Mouse (Mus musculus): ENCODE measurements around the gene Pygb. TPM values are rescaled to one million over a fixed set of nuclear protein-coding genes. Genes with fewer than 3 reads are reported as not detected.

Pygb gene
- polyA plus RNA-seq, 1 experiment from 2014 or later, result 62.2 TPM

- no peak overlapping the region for H3K27ac ChIP-seq (replicated peaks; ENCODE audit: low read depth, low read length)
- no peaks in the 10 kb centered on the region for H3K27me3 ChIP-seq (ENCODE audit: control insufficient read depth, insufficient read depth, low read length)
- no peak overlapping the region for H3K4me2 ChIP-seq (ENCODE audit: low read length)
- H3K9me3 ChIP-seq (ENCODE audit: control insufficient read depth, low read length), result no peaks in the 10 kb centered on the region
- WGBS, result 84% methylated on average over 2 of the region's 2 CpGs
- H3K36me3 ChIP-seq (ENCODE audit: control insufficient read depth, insufficient read depth, low read length), result no peaks in the 10 kb centered on the region
- H3K4me1 ChIP-seq (ENCODE audit: control insufficient read depth, insufficient read depth, low read length), result peaks cover 6% of the 10 kb centered on the region
- no peak overlapping the region for H3K4me3 ChIP-seq (replicated peaks; ENCODE audit: low read depth, low read length)
- ATAC-seq (ENCODE audit: low FRiP score, low TSS enrichment), result no peak
- DNase-seq, result no peak
- no peak overlapping the region for H3K9ac ChIP-seq (replicated peaks; ENCODE audit: low read length)
Observed at GRCm38 (mm10) chr2:150782801-150783200, 3.7 kb upstream of the Pygb start.

- peaks cover 2% of the 10 kb centered on the region for H3K36me3 ChIP-seq (ENCODE audit: control insufficient read depth, insufficient read depth, low read length)
- H3K27ac ChIP-seq (replicated peaks; ENCODE audit: low read depth, low read length), result 0 out of 2 replicates have a peak overlapping the region, but pooled peaks have one; percentile 26
- no peaks in the 10 kb centered on the region for H3K9me3 ChIP-seq (ENCODE audit: control insufficient read depth, low read length)
- peak; percentile 53 for ATAC-seq (ENCODE audit: low FRiP score, low TSS enrichment)
- DNase-seq, result peak; percentile 57
- H3K9ac ChIP-seq (replicated peaks; ENCODE audit: low read length), result peak overlapping the region; percentile 70
- peak overlapping the region; percentile 77 for H3K4me3 ChIP-seq (replicated peaks; ENCODE audit: low read depth, low read length)
- WGBS, result under 1% methylated on average over 23 of the region's 23 CpGs
- peak overlapping the region; percentile 92 for H3K4me2 ChIP-seq (ENCODE audit: low read length)
- H3K4me1 ChIP-seq (ENCODE audit: control insufficient read depth, insufficient read depth, low read length), result peaks cover 17% of the 10 kb centered on the region
- H3K27me3 ChIP-seq (ENCODE audit: control insufficient read depth, insufficient read depth, low read length), result no peaks in the 10 kb centered on the region
Observed at GRCm38 (mm10) chr2:150787234-150787771, 768 bp downstream of the Pygb start.

GRCm38 (mm10) chr2:150788768-150789550 lies 2.4 kb downstream of the Pygb start:
- no peak overlapping the region for H3K4me3 ChIP-seq (replicated peaks; ENCODE audit: low read depth, low read length)
- 67% methylated on average over 4 of the region's 4 CpGs for WGBS
- H3K27ac ChIP-seq (replicated peaks; ENCODE audit: low read depth, low read length), result 0 out of 2 replicates have a peak overlapping the region, but pooled peaks have one; percentile 37
- no peaks in the 10 kb centered on the region for H3K27me3 ChIP-seq (ENCODE audit: control insufficient read depth, insufficient read depth, low read length)
- H3K4me1 ChIP-seq (ENCODE audit: control insufficient read depth, insufficient read depth, low read length), result peaks cover 17% of the 10 kb centered on the region
- peaks cover 10% of the 10 kb centered on the region for H3K36me3 ChIP-seq (ENCODE audit: control insufficient read depth, insufficient read depth, low read length)
- ATAC-seq (ENCODE audit: low FRiP score, low TSS enrichment), result no peak
- H3K9me3 ChIP-seq (ENCODE audit: control insufficient read depth, low read length), result no peaks in the 10 kb centered on the region
- peak; percentile 79 for DNase-seq
- peak overlapping the region; percentile 32 for H3K4me2 ChIP-seq (ENCODE audit: low read length)
- no peak overlapping the region for H3K9ac ChIP-seq (replicated peaks; ENCODE audit: low read length)

GRCm38 (mm10) chr2:150793320-150793719 lies 6.8 kb downstream of the Pygb start:
- Histone ChIP-seq H3K9me3 (ENCODE audit: control insufficient read depth, low read length) (no peaks in the 10 kb centered on the region), H3K4me1 (ENCODE audit: control insufficient read depth, insufficient read depth, low read length) (peaks cover 6% of the 10 kb centered on the region; the same call in 1 of the 2 replicates), H3K36me3 (ENCODE audit: control insufficient read depth, insufficient read depth, low read length) (peaks cover 33% of the 10 kb centered on the region), H3K27me3 (ENCODE audit: control insufficient read depth, insufficient read depth, low read length) (no peaks in the 10 kb centered on the region), H3K4me3 (replicated peaks; ENCODE audit: low read depth, low read length) (no peak overlapping the region), H3K9ac (replicated peaks; ENCODE audit: low read length) (no peak overlapping the region), H3K4me2 (ENCODE audit: low read length) (no peak overlapping the region), H3K27ac (replicated peaks; ENCODE audit: low read depth, low read length) (no peak overlapping the region)
- DNase-seq (no peak), ATAC-seq (ENCODE audit: low FRiP score, low TSS enrichment) (no peak)
- 90% methylated on average over 4 of the region's 4 CpGs for WGBS

GRCm38 (mm10) chr2:150798084-150798483 lies 11.5 kb downstream of the Pygb start:
- Histone ChIP-seq H3K4me2 (ENCODE audit: low read length) (no peak overlapping the region), H3K9me3 (ENCODE audit: control insufficient read depth, low read length) (no peaks in the 10 kb centered on the region), H3K4me3 (replicated peaks; ENCODE audit: low read depth, low read length) (no peak overlapping the region), H3K27me3 (ENCODE audit: control insufficient read depth, insufficient read depth, low read length) (no peaks in the 10 kb centered on the region), H3K9ac (replicated peaks; ENCODE audit: low read length) (no peak overlapping the region), H3K36me3 (ENCODE audit: control insufficient read depth, insufficient read depth, low read length) (peaks cover 43% of the 10 kb centered on the region), H3K4me1 (ENCODE audit: control insufficient read depth, insufficient read depth, low read length) (no peaks in the 10 kb centered on the region), H3K27ac (replicated peaks; ENCODE audit: low read depth, low read length) (no peak overlapping the region)
- ATAC-seq (ENCODE audit: low FRiP score, low TSS enrichment) (no peak), DNase-seq (no peak)
- WGBS, result 89% methylated on average over 7 of the region's 7 CpGs

- 96% methylated on average over 5 of the region's 5 CpGs for WGBS
- no peak for ATAC-seq (ENCODE audit: low FRiP score, low TSS enrichment)
- H3K9me3 ChIP-seq (ENCODE audit: control insufficient read depth, low read length), result no peaks in the 10 kb centered on the region
- H3K4me3 ChIP-seq (replicated peaks; ENCODE audit: low read depth, low read length), result no peak overlapping the region
- no peak for DNase-seq
- H3K36me3 ChIP-seq (ENCODE audit: control insufficient read depth, insufficient read depth, low read length), result peaks cover 42% of the 10 kb centered on the region
- no peak overlapping the region for H3K27ac ChIP-seq (replicated peaks; ENCODE audit: low read depth, low read length)
- H3K4me1 ChIP-seq (ENCODE audit: control insufficient read depth, insufficient read depth, low read length), result no peaks in the 10 kb centered on the region
- H3K4me2 ChIP-seq (ENCODE audit: low read length), result no peak overlapping the region
- H3K27me3 ChIP-seq (ENCODE audit: control insufficient read depth, insufficient read depth, low read length), result no peaks in the 10 kb centered on the region
- H3K9ac ChIP-seq (replicated peaks; ENCODE audit: low read length), result no peak overlapping the region
Observed at GRCm38 (mm10) chr2:150800616-150801015, 14.1 kb downstream of the Pygb start.

GRCm38 (mm10) chr2:150803035-150803434 lies 16.5 kb downstream of the Pygb start:
- H3K4me2 ChIP-seq (ENCODE audit: low read length), result no peak overlapping the region
- no peak for ATAC-seq (ENCODE audit: low FRiP score, low TSS enrichment)
- H3K9me3 ChIP-seq (ENCODE audit: control insufficient read depth, low read length), result no peaks in the 10 kb centered on the region
- H3K27ac ChIP-seq (replicated peaks; ENCODE audit: low read depth, low read length), result no peak overlapping the region
- peaks cover 47% of the 10 kb centered on the region for H3K36me3 ChIP-seq (ENCODE audit: control insufficient read depth, insufficient read depth, low read length)
- H3K9ac ChIP-seq (replicated peaks; ENCODE audit: low read length), result no peak overlapping the region
- DNase-seq, result peak; percentile 52
- no peaks in the 10 kb centered on the region for H3K27me3 ChIP-seq (ENCODE audit: control insufficient read depth, insufficient read depth, low read length)
- H3K4me3 ChIP-seq (replicated peaks; ENCODE audit: low read depth, low read length), result no peak overlapping the region
- no peaks in the 10 kb centered on the region for H3K4me1 ChIP-seq (ENCODE audit: control insufficient read depth, insufficient read depth, low read length)
- WGBS, result 98% methylated on average over 1 of the region's 1 CpGs

- ATAC-seq (ENCODE audit: low FRiP score, low TSS enrichment) (no peak), DNase-seq (peak; percentile 40)
- H3K9me3 ChIP-seq (ENCODE audit: control insufficient read depth, low read length), result no peaks in the 10 kb centered on the region
- no peaks in the 10 kb centered on the region for H3K27me3 ChIP-seq (ENCODE audit: control insufficient read depth, insufficient read depth, low read length)
- H3K4me2 ChIP-seq (ENCODE audit: low read length), result no peak overlapping the region
- H3K27ac ChIP-seq (replicated peaks; ENCODE audit: low read depth, low read length), result no peak overlapping the region
- H3K4me3 ChIP-seq (replicated peaks; ENCODE audit: low read depth, low read length), result no peak overlapping the region
- no peak overlapping the region for H3K9ac ChIP-seq (replicated peaks; ENCODE audit: low read length)
- 65% methylated on average over 6 of the region's 6 CpGs for WGBS
- H3K4me1 ChIP-seq (ENCODE audit: control insufficient read depth, insufficient read depth, low read length), result no peaks in the 10 kb centered on the region
- peaks cover 70% of the 10 kb centered on the region for H3K36me3 ChIP-seq (ENCODE audit: control insufficient read depth, insufficient read depth, low read length)
Observed at GRCm38 (mm10) chr2:150808381-150808780, 21.8 kb downstream of the Pygb start.

GRCm38 (mm10) chr2:150808812-150809211 lies 22.3 kb downstream of the Pygb start:
- ATAC-seq (ENCODE audit: low FRiP score, low TSS enrichment), result no peak
- no peaks in the 10 kb centered on the region for H3K4me1 ChIP-seq (ENCODE audit: control insufficient read depth, insufficient read depth, low read length)

More at GRCm38 (mm10) chr2:150808812-150809211, 22.3 kb downstream of the Pygb start:
- 90% methylated on average over 6 of the region's 6 CpGs for WGBS
- H3K9ac ChIP-seq (replicated peaks; ENCODE audit: low read length), result no peak overlapping the region
- no peak overlapping the region for H3K27ac ChIP-seq (replicated peaks; ENCODE audit: low read depth, low read length)
- H3K4me2 ChIP-seq (ENCODE audit: low read length), result no peak overlapping the region
- H3K27me3 ChIP-seq (ENCODE audit: control insufficient read depth, insufficient read depth, low read length), result no peaks in the 10 kb centered on the region
- peaks cover 73% of the 10 kb centered on the region for H3K36me3 ChIP-seq (ENCODE audit: control insufficient read depth, insufficient read depth, low read length)
- no peaks in the 10 kb centered on the region for H3K9me3 ChIP-seq (ENCODE audit: control insufficient read depth, low read length)
- no peak overlapping the region for H3K4me3 ChIP-seq (replicated peaks; ENCODE audit: low read depth, low read length)
- no peak for DNase-seq
